Mouse (Mus musculus) ES-E14 (cell line): Measurements from ENCODE around the gene Lrrc57.

Experiments
- CHD2 ChIP-seq: IDR thresholded peaks from 2 replicates; pipeline ENCODE4 v1.6.1; 2014; ENCODE audit warnings: mild to moderate bottlenecking, low read depth, low read length, inconsistent platforms
- HCFC1 ChIP-seq: IDR thresholded peaks from 2 replicates; pipeline ENCODE4 v1.6.1; 2012; ENCODE audit warnings: low read length, inconsistent platforms, borderline replicate concordance; ENCODE audit not compliant: insufficient read depth
- MAFK ChIP-seq: IDR thresholded peaks from 2 replicates; pipeline ENCODE4 v1.6.1; 2014; ENCODE audit warnings: mild to moderate bottlenecking, low read depth, low read length, inconsistent platforms; ENCODE audit not compliant: insufficient read depth
- ZC3H11A ChIP-seq: IDR thresholded peaks from 2 replicates; pipeline ENCODE4 v1.6.1; 2012; ENCODE audit warnings: low read depth, mild to moderate bottlenecking, inconsistent platforms, low read length, borderline replicate concordance
- ZNF384 ChIP-seq: IDR thresholded peaks from 2 replicates; pipeline ENCODE4 v1.6.1; 2012; ENCODE audit warnings: low read depth, low read length, inconsistent platforms

- TF ChIP-seq CHD2 (no peak), HCFC1 (no peak), MAFK (no peak), ZC3H11A (no peak), ZNF384 (no peak)
Measured at GRCm38 (mm10) chr2:120643836-120644235, 34.5 kb upstream of the Lrrc57 start.
